26 mouse cellular contexts compared by ENCODE assay signal in genomic region chr1:77487856-77488462, GRCm38 (mm10). TPM values are rescaled to one million over a fixed set of nuclear protein-coding genes. Genes with fewer than 3 reads are reported as not detected.
A peak's percentile ranks its signal among the peaks of the same experiment; 100 is the strongest.
DNase-seq lines count a peak whose midpoint lies in the region; ATAC-seq and TF ChIP-seq lines count a peak whose summit lies in the region.
"Had no signal": no experiment of that assay in that cellular context is flagged by ENCODE, and none has a peak within 500 bp of the region (broad histone marks: within the 10 kb centered on the region; RNA-seq: fewer than 3 reads in every experiment).

No protein-coding gene starts in this region.

- dilution Hi-C loops in CH12.LX (cut with MboI; ENCODE audit: extremely low pct_ligation_motif_present, extremely low pct_unique_long_range_greater_than_20kb, low sequenced_read_pairs), result no loop called here

- H3K4me2 ChIP-seq in CH12.LX (ENCODE audit: insufficient read depth, low read depth, poor library complexity, severe bottlenecking) (peak overlapping the region; percentile 61; the same call in 1 of the 2 replicates), myocyte (ENCODE audit: low read depth) (no peak overlapping the region)
- H3K4me2 ChIP-seq in kidney, embryonic 15.5 days, result no peak overlapping the region
- H3K4me2 ChIP-seq: forebrain, embryonic 13.5 days; heart, embryonic 12.5 days; heart, embryonic 15.5 days; hindbrain, embryonic 14.5 days had no signal

- H3K9ac ChIP-seq in CH12.LX (ENCODE audit: insufficient read depth, low read depth), result no peak overlapping the region
- H3K9ac ChIP-seq in kidney, embryonic 15.5 days, result no peak overlapping the region
- H3K9ac ChIP-seq: forebrain, embryonic 13.5 days; heart, embryonic 12.5 days; heart, embryonic 15.5 days; hindbrain, embryonic 14.5 days had no signal

- TF ChIP-seq POLR2A in CH12.LX (IDR thresholded peaks at IDR 0.05; ENCODE audit: low read depth, low read length), result no peak
- TF ChIP-seq POLR2A in myocyte (IDR thresholded peaks at IDR 0.05; ENCODE audit: insufficient read length, low read depth), result no peak

- peaks cover 23% of the 10 kb centered on the region for H3K79me2 ChIP-seq in CH12.LX (replicated peaks; ENCODE audit: control insufficient read depth, extremely low read depth, insufficient read depth, poor library complexity, severe bottlenecking)
- no peaks in the 10 kb centered on the region for H3K79me2 ChIP-seq in myocyte (ENCODE audit: control insufficient read depth, insufficient read depth)

- H3K36me3 ChIP-seq in CH12.LX (replicated peaks in 1 of 2; ENCODE audit: control insufficient read depth in 1 of 2, insufficient read depth in 1 of 2, low read length in 1 of 2), result peaks cover 4 to 11% of the 10 kb centered on the region in 2 experiments
- no peaks in the 10 kb centered on the region for H3K36me3 ChIP-seq in myocyte (ENCODE audit: control insufficient read depth, insufficient read depth)
- H3K36me3 ChIP-seq in kidney, embryonic 15.5 days, result no peaks in the 10 kb centered on the region
- H3K36me3 ChIP-seq: heart, embryonic 12.5 days; heart, embryonic 15.5 days had no signal

- ATAC-seq in megakaryocyte, adult 5-6 weeks (ENCODE audit: poor library complexity, severe bottlenecking), result peak; percentile 74
- ATAC-seq in kidney, embryonic 15.5 days (replicated peaks; ENCODE audit: low FRiP score), result no peak
- ATAC-seq: forebrain, embryonic 13.5 days; forebrain, embryonic 16.5 days; hindbrain, postnatal 0 days; inflammation-experienced regulatory T-cells, adult 6 months had no signal

- 81% methylated on average over 13 of the region's 13 CpGs for WGBS in kidney, embryonic 15.5 days

- peaks cover 12 to 62% of the 10 kb centered on the region in 2 experiments for H3K4me1 ChIP-seq in CH12.LX (ENCODE audit: control insufficient read depth in 1 of 2, insufficient read depth in 2 of 2)
- peaks cover 11% of the 10 kb centered on the region for H3K4me1 ChIP-seq in kidney, embryonic 15.5 days

- no peak for DNase-seq in layer of hippocampus, adult 2 months (ENCODE audit: low spot score in 2 of 2)
- no peak for DNase-seq in layer of hippocampus, adult 11-12 months (ENCODE audit: low spot score)
- DNase-seq in CH12.LX (ENCODE audit: extremely low read depth), result peak; percentile 61
- no peak for DNase-seq in right cerebral cortex, adult 18-20 months
- DNase-seq in ovary, postnatal 14 days (ENCODE audit: low spot score), result no peak
- DNase-seq: adrenal gland, postnatal 10 days; adrenal gland, postnatal 36 days; cerebellum, adult 18-20 months; cerebellum, adult 9-10 months; cerebellum, postnatal 14 days; gastrocnemius, postnatal 25 days; heart, adult 18-20 months; heart, postnatal 10 days; heart, postnatal 4 days had no signal

- peak overlapping the region; percentile 37; the same call in 1 of the 2 replicates for H3K27ac ChIP-seq in layer of hippocampus, adult 2 months
- H3K27ac ChIP-seq in CH12.LX (ENCODE audit: insufficient read depth, low read depth), result no peak overlapping the region
- no peak overlapping the region for H3K27ac ChIP-seq in kidney, embryonic 15.5 days
- H3K27ac ChIP-seq: forebrain, embryonic 10.5 days; forebrain, embryonic 13.5 days; heart, embryonic 15.5 days; hindbrain, embryonic 14.5 days; hindbrain, postnatal 0 days had no signal

- TF ChIP-seq RAD21 in CH12.LX (IDR thresholded peaks at IDR 0.05; ENCODE audit: low read depth, low read length), result no peak

- no peaks in the 10 kb centered on the region for H3K9me3 ChIP-seq in CH12.LX (replicated peaks; ENCODE audit: low read length)
- H3K9me3 ChIP-seq in kidney, embryonic 15.5 days (replicated peaks), result no peaks in the 10 kb centered on the region
- H3K9me3 ChIP-seq: forebrain, embryonic 10.5 days; forebrain, embryonic 13.5 days; heart, embryonic 12.5 days; heart, embryonic 15.5 days had no signal

- TF ChIP-seq CTCF in layer of hippocampus, adult 2 months (conservative IDR thresholded peaks at IDR 0.05), result no peak
- TF ChIP-seq CTCF in CH12.LX (conservative IDR thresholded peaks at IDR 0.05 in 1 of 2, IDR thresholded peaks at IDR 0.05 in 1 of 2; ENCODE audit: low read depth in 2 of 2, low read length in 2 of 2), result no peak

- no peak overlapping the region for H3K4me3 ChIP-seq in layer of hippocampus, adult 2 months
- no peak overlapping the region for H3K4me3 ChIP-seq in CH12.LX (replicated peaks in 1 of 3; ENCODE audit: low read depth in 2 of 3, low read length in 2 of 3, poor library complexity in 1 of 3)
- no peak overlapping the region for H3K4me3 ChIP-seq in myocyte
- no peak overlapping the region for H3K4me3 ChIP-seq in kidney, embryonic 15.5 days (replicated peaks)
- H3K4me3 ChIP-seq: forebrain, embryonic 10.5 days; forebrain, embryonic 13.5 days; heart, embryonic 12.5 days; heart, embryonic 15.5 days had no signal

- peak; percentile 63 for TF ChIP-seq EP300 in CH12.LX (IDR thresholded peaks at IDR 0.05; ENCODE audit: low read length)

- H3K27me3 ChIP-seq in CH12.LX (replicated peaks) (no peaks in the 10 kb centered on the region), myocyte (ENCODE audit: control insufficient read depth, insufficient read depth, insufficient read length) (no peaks in the 10 kb centered on the region)
- no peaks in the 10 kb centered on the region for H3K27me3 ChIP-seq in kidney, embryonic 15.5 days
- H3K27me3 ChIP-seq: forebrain, embryonic 13.5 days; heart, embryonic 12.5 days; heart, embryonic 15.5 days had no signal

- H3ac ChIP-seq in myocyte (ENCODE audit: control insufficient read depth, insufficient read length), result no peak overlapping the region

- in situ Hi-C loops in CH12.LX (cut with MboI; ENCODE audit: low pct_ligation_motif_present, low pct_unique_long_range_greater_than_20kb, low sequenced_read_pairs), result no loop called here

TF ChIP-seq in CH12.LX, 34 proteins besides CTCF, POLR2A, EP300 and RAD21:
- TF ChIP-seq TCF12 (IDR thresholded peaks at IDR 0.05; ENCODE audit: low read depth, low read length) (peak; percentile 35; the same call in 1 of the 2 replicates), USF2 (conservative IDR thresholded peaks at IDR 0.05; ENCODE audit: low read depth, low read length) (no peak), SIN3A (IDR thresholded peaks at IDR 0.05; ENCODE audit: low read length) (0 out of 2 replicates have a peak, but pooled peaks have one; percentile 42), ETS1 (conservative IDR thresholded peaks at IDR 0.05; ENCODE audit: low read depth, low read length) (peak; percentile 58), RCOR1 (conservative IDR thresholded peaks at IDR 0.05; ENCODE audit: low read depth, low read length) (no peak), MAX (IDR thresholded peaks at IDR 0.05; ENCODE audit: low read length) (peak; percentile 90), BHLHE40 (IDR thresholded peaks at IDR 0.05; ENCODE audit: low read depth, low read length) (peak; percentile 72), KAT2A (IDR thresholded peaks at IDR 0.05; ENCODE audit: insufficient replicate concordance, low read length) (no peak), MYC (IDR thresholded peaks at IDR 0.05; ENCODE audit: low read depth, low read length) (peak; percentile 89), ZNF384 (IDR thresholded peaks at IDR 0.05; ENCODE audit: low read depth, low read length) (peak; percentile 20; the same call in 1 of the 2 replicates), IRF4 (IDR thresholded peaks at IDR 0.05; ENCODE audit: low read depth, low read length) (peak; percentile 76), MEF2A (IDR thresholded peaks at IDR 0.05; ENCODE audit: borderline replicate concordance, low read depth, low read length) (peak; percentile 66; the same call in 1 of the 2 replicates), MXI1 (IDR thresholded peaks at IDR 0.05; ENCODE audit: low read depth, low read length) (0 out of 2 replicates have a peak, but pooled peaks have one; percentile 39), CHD2 (IDR thresholded peaks at IDR 0.05; ENCODE audit: low read length) (no peak)

TF ChIP-seq in myocyte, 11 proteins besides CTCF, POLR2A, EP300 and RAD21:
- TF ChIP-seq SRF (IDR thresholded peaks at IDR 0.05; ENCODE audit: control insufficient read depth, insufficient read length, low read depth), result no peak
- TF ChIP-seq CEBPB (IDR thresholded peaks at IDR 0.05; ENCODE audit: insufficient read depth, poor library complexity, severe bottlenecking), result peak; percentile 62; the same call in 1 of the 2 replicates
- TF ChIP-seq MYOD1 (IDR thresholded peaks at IDR 0.05; ENCODE audit: control insufficient read depth in 1 of 3, insufficient read length in 2 of 3, low read depth in 2 of 3), result no peak
- no peak for TF ChIP-seq TCF12 (IDR thresholded peaks at IDR 0.05; ENCODE audit: insufficient read depth, poor library complexity, severe bottlenecking)
- no peak for TF ChIP-seq TCF3 (IDR thresholded peaks at IDR 0.05; ENCODE audit: insufficient read length, low read depth)
- TF ChIP-seq E2F4 (IDR thresholded peaks at IDR 0.05; ENCODE audit: insufficient read depth), result no peak
- no peak for TF ChIP-seq REST (IDR thresholded peaks at IDR 0.05; ENCODE audit: insufficient read depth, insufficient read length)
- no peak for TF ChIP-seq MAX (IDR thresholded peaks at IDR 0.05; ENCODE audit: low read depth)

RNA-seq across cellular contexts. Expression of gene Epha4, which starts 26.9 kb away (rescaled TPM):
- 100 to 1,000 TPM; 334 to 340 TPM for total RNA-seq in layer of hippocampus, adult 2 months (2021)
- total RNA-seq in CH12.LX (2012; rRNA removed) (16.1 and 26.0 TPM in 2 replicates), CH12.LX (2014; rRNA removed) (12.1 and 13.0 TPM in 2 replicates)
- polyA plus RNA-seq in CH12.LX (2012; ENCODE audit: insufficient read length, low read depth) (3.8 and 3.9 TPM in 2 replicates), myocyte (2012; fragmentation: generic; extraction: Trizol) (0.29 TPM)
- total RNA-seq in megakaryocyte, adult 5-6 weeks (2015), result 0.52 and 0.58 TPM in 2 replicates
- total RNA-seq in megakaryocyte, adult 5-6 weeks (2017), result 0.41 and 0.55 TPM in 2 replicates
- polyA plus RNA-seq in kidney, embryonic 15.5 days (2015; fragmentation: Nextera tagmentation; extraction: Ambion mirVana), result 17.2 and 18.2 TPM in 2 replicates
- total RNA-seq: MEL had no signal

Comparison
In these comparisons a context has a peak if more than half of its experiments do, and no peak if none do; other contexts are left out.
1. RNA of gene Epha4, which starts 26.9 kb away (total RNA-seq): 334 to 340 TPM in layer of hippocampus, adult 2 months; 12.1 to 26.0 TPM in CH12.LX and 0.41 to 0.58 TPM in megakaryocyte, adult 5-6 weeks; every median in the first group is over 10 times any median in the second.